In genomic region chr9:66581694-66582093, GRCm38 (mm10) we compare ENCODE assay signal across 14 mouse cellular contexts. TPM values are rescaled to one million over a fixed set of nuclear protein-coding genes. Genes with fewer than 3 reads are reported as not detected.
A peak's percentile ranks its signal among the peaks of the same experiment; 100 is the strongest.
DNase-seq lines count a peak whose midpoint lies in the region.
"Had no signal": no experiment of that assay in that cellular context is flagged by ENCODE, and none has a peak within 500 bp of the region (broad histone marks: within the 10 kb centered on the region; RNA-seq: fewer than 3 reads in every experiment).

No protein-coding gene starts in this region.

- peak; percentile 68 for DNase-seq in cerebellum, adult 11-12 months
- no peak for DNase-seq in cerebellum, adult 11 months
- peak; percentile 42 for DNase-seq in heart, adult 11 months
- no peak for DNase-seq in heart, postnatal 4 days
- peak; percentile 94 for DNase-seq in brain, adult 2 months (ENCODE audit: low read depth, low spot score)
- DNase-seq in cerebellum, postnatal 10 days = peak; percentile 41 to 45
- no peak for DNase-seq in spleen, postnatal 10 days (ENCODE audit: low spot score in 2 of 2)
- DNase-seq in embryo, embryonic 10.5 days (ENCODE audit: low spot score) = no peak
- DNase-seq: adrenal gland, postnatal 25 days; embryo, embryonic 11 days; gastrocnemius, postnatal 10 days; heart, adult 2 months; heart, postnatal 14 days; kidney, adult 18-20 months had no signal

RNA-seq across cellular contexts. Expression of gene Usp3, which starts 11.2 kb away (rescaled TPM):
- 10 to 100 TPM; 45.8 to 48.5 TPM for total RNA-seq in heart, postnatal 4 days (2021)

Comparison
In these comparisons a context has a peak if more than half of its experiments do, and no peak if none do; other contexts are left out.
1. DNase-seq: peak in cerebellum, adult 11-12 months (single experiment), heart, adult 11 months (single experiment), brain, adult 2 months (single experiment) and cerebellum, postnatal 10 days (2 of 2); none in cerebellum, adult 11 months (single experiment), heart, postnatal 4 days (single experiment), spleen, postnatal 10 days (0 of 2) and embryo, embryonic 10.5 days (single experiment).